Mouse (Mus musculus) effector memory CD4-positive, alpha-beta T cell, adult 5 months (primary cell): ENCODE measurements around the gene Bud23. TPM values are rescaled to one million over a fixed set of nuclear protein-coding genes. Genes with fewer than 3 reads are reported as not detected.

Source experiments
- polyA plus RNA-seq: library from polyadenylated mRNA; unstranded; fragments of 100-300 nt; shearing (Covaris generic); gene quantifications from one replicate; pipeline ENCODE4 v1.2.1, GENCODE M21; 2017

Gene Bud23
- polyA plus RNA-seq = 86.6 TPM

GRCm38 (mm10) chr5:135064909-135065446 is at the start of gene Bud23:
TSS of gene Bud23 (minus strand) at chr5:135064959.

DNA sequence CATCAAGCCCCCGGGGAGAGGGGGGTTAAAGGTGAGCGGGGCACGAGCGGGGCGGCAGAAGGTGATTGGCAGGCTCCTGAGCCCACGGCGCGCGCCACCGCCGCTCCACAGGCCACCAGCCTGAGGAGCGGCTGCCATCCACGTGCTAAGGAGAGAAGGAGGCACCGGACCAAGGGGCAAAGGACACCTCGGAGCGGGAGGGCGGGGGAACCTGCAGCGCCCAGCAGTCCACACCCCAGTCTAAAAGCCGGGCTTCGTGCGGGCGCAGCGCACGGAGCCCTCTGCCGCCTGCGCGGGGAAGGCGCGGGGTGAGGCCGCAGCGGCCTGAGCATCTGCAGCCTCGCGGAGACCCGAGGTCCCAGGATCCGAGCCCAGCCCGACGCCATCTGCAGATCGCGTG is 24.9 kb upstream of the Bud23 start, which contains the start of gene Mlxipl:
Gene Mlxipl (plus strand): TSS at position 238 of the 400 bp plus-strand sequence.

GRCm38 (mm10) chr5:135077564-135078481 is 13.1 kb upstream of the Bud23 start, which contains the start of gene Vps37d:
TSS of gene Vps37d (minus strand) at chr5:135078266.

DNA sequence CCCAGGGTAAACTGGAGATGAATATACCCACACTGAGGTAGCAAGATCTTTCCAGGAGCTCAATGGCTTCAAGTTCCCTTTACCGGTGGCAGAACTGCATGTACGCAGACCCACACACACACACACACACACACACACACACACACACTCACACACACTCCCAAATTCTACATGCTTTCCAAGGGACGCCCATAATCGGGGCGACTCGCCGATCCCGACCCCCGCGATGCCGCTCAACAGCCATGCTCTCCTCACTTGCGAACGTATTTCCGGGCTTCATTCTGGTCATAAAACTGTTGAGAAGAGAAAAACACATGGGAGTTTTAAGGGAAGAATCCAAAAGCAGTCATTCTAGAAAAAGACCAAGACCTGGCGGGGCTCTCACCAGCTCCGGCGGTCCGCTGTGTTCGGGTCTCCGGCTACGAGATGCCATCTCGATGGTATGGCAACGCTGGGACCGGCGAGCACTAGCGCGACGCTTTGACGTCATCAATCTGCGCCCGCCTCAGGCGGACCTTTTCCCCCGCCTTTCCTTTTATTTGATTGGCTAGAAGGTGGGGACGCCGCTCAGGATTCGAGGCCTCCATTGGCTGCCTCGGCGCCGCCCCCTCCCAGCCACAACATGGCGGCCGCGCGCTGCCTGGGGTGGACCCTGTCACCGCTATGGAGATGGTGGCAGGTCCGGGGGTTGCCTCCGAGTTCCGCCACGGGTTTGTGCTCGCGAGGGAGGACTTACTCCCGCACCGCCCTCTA is 954 bp downstream of the Bud23 start, which contains the start of gene Dnajc30:
Gene Dnajc30 (plus strand): TSS at position 574 of the 753 bp plus-strand sequence.

GRCm38 (mm10) chr5:135023344-135024173 is 41.2 kb downstream of the Bud23 start, which contains the start of gene Stx1a:
TSS of gene Stx1a (plus strand) at chr5:135023482.

DNA sequence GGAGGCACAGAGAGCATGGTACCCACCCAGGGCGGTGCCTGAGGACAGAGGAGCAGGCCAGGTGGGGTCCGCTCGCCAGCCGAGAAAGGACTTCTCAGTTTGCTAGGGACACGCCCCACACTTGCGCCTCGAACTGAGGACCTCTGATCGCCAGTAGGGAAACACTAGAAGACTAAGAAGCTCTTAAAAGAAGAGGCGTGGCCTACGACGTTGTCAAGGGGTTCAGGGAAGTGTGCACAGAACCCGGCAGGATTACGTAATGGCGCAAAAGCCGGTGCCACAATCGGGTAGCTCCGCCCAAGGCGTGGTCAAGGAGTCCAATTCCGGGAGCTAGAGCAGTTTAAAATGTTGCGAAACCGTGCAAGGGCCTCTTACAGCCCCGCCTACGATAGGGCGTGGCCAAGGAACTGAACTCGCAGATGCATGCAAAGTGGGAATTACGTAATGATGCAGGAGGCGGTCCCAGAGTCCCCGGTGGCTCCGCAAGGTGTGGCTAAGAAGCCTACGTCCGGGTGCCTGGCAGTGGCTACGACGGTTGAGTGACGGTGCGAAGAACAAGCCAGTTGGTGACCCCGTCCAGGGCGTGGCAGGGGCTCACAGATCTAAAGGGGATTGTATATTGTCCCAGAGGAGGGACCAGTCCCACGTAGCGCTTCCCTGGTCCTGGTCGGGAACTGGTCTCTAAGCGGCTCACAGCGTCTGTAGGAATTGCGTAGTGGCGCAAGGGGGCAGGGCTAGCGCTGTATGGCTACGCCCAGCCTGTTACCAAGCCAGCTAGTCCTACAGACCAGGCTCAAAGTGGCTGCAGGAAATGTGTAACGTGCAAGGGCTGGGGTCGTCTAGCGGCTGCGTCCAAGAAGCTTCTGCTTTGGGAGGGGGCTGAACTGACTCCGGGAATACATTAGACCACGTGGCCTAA is 55.8 kb downstream of the Bud23 start, which contains the start of gene Abhd11:
Gene Abhd11 (plus strand): TSS at position 482 of the 919 bp plus-strand sequence.

Other genes starting within 250 kb of the Bud23 start
- gene Tmem270, start 158.2 kb downstream of the Bud23 start, polyA plus RNA-seq = not detected
- not detected for gene Cldn13, start 149.4 kb downstream of the Bud23 start, polyA plus RNA-seq
- gene Mettl27, start 132.6 kb downstream of the Bud23 start, polyA plus RNA-seq = 4.1 TPM
- not detected for gene Cldn4, start 118.0 kb downstream of the Bud23 start, polyA plus RNA-seq
- gene Cldn3, start 78.7 kb downstream of the Bud23 start, polyA plus RNA-seq = not detected
- gene Abhd11, start 55.8 kb downstream of the Bud23 start, polyA plus RNA-seq = 64.6 TPM
- 4.2 TPM for gene Stx1a, start 41.5 kb downstream of the Bud23 start, polyA plus RNA-seq
- 9.6 TPM for gene Dnajc30, start 757 bp downstream of the Bud23 start, polyA plus RNA-seq
- not detected for gene Vps37d, start 13.3 kb upstream of the Bud23 start, polyA plus RNA-seq
- gene Mlxipl, start 24.9 kb upstream of the Bud23 start, polyA plus RNA-seq = not detected
- 19.3 TPM for gene Tbl2, start 84.7 kb upstream of the Bud23 start, polyA plus RNA-seq
- gene Bcl7b, start 103.3 kb upstream of the Bud23 start, polyA plus RNA-seq = 121 TPM
- 44.1 TPM for gene Baz1b, start 122.3 kb upstream of the Bud23 start, polyA plus RNA-seq
- gene Fzd9, start 186.3 kb upstream of the Bud23 start, polyA plus RNA-seq = not detected